Mouse (Mus musculus): ENCODE data around the gene Ttc4.

Ttc4 gene

DNA sequence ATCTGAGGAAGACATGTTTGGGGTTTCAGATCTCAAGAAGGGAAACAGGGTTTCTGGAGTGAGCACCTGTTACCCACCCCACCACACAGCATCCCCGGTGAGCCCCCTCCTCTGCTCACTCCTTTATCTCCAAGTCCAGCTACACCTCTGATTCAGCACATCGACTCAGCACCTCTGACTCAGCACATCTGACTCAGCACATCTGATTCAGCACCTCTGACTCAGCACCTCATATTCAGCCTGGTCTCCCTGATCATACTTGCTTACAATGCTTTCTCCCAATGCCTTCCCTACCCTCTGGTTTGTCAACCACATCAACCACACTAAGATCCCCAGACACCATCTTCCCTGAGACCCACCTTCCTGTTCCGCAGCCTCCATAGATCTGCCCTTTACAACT, 65.2 kb downstream of the Ttc4 start:
- DNase-seq = no peak

DNA sequence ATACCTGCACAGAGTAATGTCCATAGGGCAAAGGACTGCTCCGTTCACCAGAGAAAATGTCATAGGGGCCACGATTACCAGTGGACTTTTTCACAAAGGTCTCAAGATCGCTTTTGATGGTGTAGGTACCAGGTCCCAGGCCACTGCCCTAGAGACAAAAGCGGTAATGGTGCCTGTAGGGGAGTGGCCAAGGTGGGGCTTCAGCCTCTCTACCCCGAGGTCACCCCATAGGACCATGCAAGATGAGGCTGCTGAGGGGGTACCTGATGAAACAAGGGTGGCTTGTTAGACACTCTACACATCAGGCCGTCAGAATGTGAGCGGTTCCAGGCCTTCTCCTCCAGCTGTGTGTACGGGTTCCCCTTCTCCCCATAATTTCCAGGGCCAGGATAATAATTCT, 65.6 kb downstream of the Ttc4 start:
- DNase-seq = no peak

All from right cerebral cortex, postnatal 14 days (tissue).